Mouse (Mus musculus): ENCODE measurements around the gene Fgf3. TPM values are rescaled to one million over a fixed set of nuclear protein-coding genes. Genes with fewer than 3 reads are reported as not detected.

Fgf3 gene
- total and polyA plus RNA-seq, 2 experiments, result not detected

DNA sequence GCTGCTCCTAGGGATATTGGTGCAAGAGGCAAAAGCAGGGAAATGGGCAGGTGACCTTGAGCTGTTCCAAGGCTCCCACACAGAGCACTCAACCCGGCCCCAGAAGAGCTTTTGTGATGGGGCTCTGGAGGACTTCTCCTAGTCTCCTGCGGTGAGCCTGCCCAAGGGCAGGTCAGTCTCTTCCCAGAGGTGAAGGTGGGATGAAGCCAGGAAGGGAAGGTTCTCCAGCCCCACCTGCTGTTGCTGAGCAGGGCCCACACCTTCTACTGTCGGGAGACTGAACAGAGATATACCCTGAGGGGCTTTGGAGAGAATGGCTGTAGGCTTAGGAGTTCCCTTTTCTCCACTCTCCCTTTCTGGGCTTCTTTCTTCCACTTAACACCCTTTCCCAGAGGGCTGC lies 13.4 kb downstream of the Fgf3 start:
- no peak for DNase-seq (ENCODE audit: extremely low read depth, low read depth, low spot score)
- H3K36me3 ChIP-seq (ENCODE audit: control insufficient read depth, insufficient read depth, low read length), result no peaks in the 10 kb centered on the region
- H3K27ac ChIP-seq (replicated peaks; ENCODE audit: insufficient read depth, low read depth, low read length), result no peak overlapping the region
- H3K79me2 ChIP-seq (ENCODE audit: control insufficient read depth, insufficient read depth, low read length), result no peaks in the 10 kb centered on the region
- TF ChIP-seq CTCF (IDR thresholded peaks at IDR 0.05; ENCODE audit: low read depth, low read length), result no peak
- TF ChIP-seq POLR2A (IDR thresholded peaks at IDR 0.05; ENCODE audit: extremely low read depth, insufficient read depth, low read length), result no peak
- 61% methylated on average over 3 of the region's 3 CpGs for WGBS
- no peaks in the 10 kb centered on the region for H3K27me3 ChIP-seq (ENCODE audit: control insufficient read depth, insufficient read depth, low read length)
- no peaks in the 10 kb centered on the region for H3K4me1 ChIP-seq (ENCODE audit: control insufficient read depth, insufficient read depth, low read length)
- no peak overlapping the region for H3K4me3 ChIP-seq (ENCODE audit: insufficient read depth, low read depth, low read length)
- H3K9ac ChIP-seq (ENCODE audit: low read depth, low read length), result no peak overlapping the region

DNA sequence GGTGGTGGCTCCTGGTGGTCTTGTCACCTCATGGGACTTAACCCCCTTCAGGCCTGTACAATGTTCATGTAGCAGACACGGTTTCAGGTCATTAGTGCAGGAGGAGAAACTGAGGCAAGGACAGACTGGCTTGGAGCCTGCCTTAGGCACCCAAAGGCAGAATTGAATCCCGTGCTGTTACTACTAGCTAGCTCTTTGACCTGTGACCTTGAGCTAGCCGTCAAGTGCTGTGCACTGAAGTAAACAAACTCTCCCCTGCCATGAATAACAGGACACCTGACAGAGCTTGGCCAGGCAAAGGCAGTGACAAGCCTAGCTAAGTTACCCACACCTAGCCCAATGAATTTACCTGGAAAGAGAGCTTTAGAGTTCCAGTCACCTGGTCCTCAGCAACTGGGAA lies 17.1 kb downstream of the Fgf3 start:
- no peaks in the 10 kb centered on the region for H3K4me1 ChIP-seq (ENCODE audit: control insufficient read depth, insufficient read depth, low read length)
- H3K79me2 ChIP-seq (ENCODE audit: control insufficient read depth, insufficient read depth, low read length), result no peaks in the 10 kb centered on the region
- WGBS, result 28% methylated on average over 3 of the region's 3 CpGs
- no peak for DNase-seq (ENCODE audit: extremely low read depth, low read depth, low spot score)
- no peak overlapping the region for H3K27ac ChIP-seq (replicated peaks; ENCODE audit: insufficient read depth, low read depth, low read length)
- no peaks in the 10 kb centered on the region; the same call in 1 of the 2 replicates for H3K27me3 ChIP-seq (ENCODE audit: control insufficient read depth, insufficient read depth, low read length)
- H3K9ac ChIP-seq (ENCODE audit: low read depth, low read length), result no peak overlapping the region
- no peaks in the 10 kb centered on the region for H3K36me3 ChIP-seq (ENCODE audit: control insufficient read depth, insufficient read depth, low read length)
- TF ChIP-seq POLR2A (IDR thresholded peaks at IDR 0.05; ENCODE audit: extremely low read depth, insufficient read depth, low read length) (no peak), CTCF (IDR thresholded peaks at IDR 0.05; ENCODE audit: low read depth, low read length) (no peak)
- H3K4me3 ChIP-seq (ENCODE audit: insufficient read depth, low read depth, low read length), result no peak overlapping the region

DNA sequence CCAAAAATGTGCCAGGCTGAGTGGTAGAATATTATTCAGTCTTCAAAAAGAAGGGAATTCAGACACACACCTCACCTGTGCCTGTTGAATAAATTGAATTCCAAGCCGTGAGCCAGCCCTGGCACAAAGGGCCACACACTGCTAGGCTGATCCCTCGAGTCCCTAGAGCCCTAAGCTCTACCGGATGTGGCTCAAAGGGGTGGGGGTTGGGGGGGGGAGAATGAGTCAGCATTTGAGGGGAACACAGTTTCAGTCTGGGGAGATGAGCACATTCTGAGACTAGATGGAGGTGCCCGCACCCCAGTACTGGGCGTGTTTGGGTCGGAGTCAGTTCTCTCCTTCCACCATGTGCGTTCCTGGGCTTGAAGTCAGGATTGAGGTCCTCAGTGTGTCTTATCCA lies 19.3 kb downstream of the Fgf3 start:
- H3K27me3 ChIP-seq (ENCODE audit: control insufficient read depth, insufficient read depth, low read length), result peaks cover 19% of the 10 kb centered on the region
- no peak overlapping the region for H3K4me3 ChIP-seq (ENCODE audit: insufficient read depth, low read depth, low read length)
- no peak for TF ChIP-seq CTCF (IDR thresholded peaks at IDR 0.05; ENCODE audit: low read depth, low read length)
- no peak for TF ChIP-seq POLR2A (IDR thresholded peaks at IDR 0.05; ENCODE audit: extremely low read depth, insufficient read depth, low read length)
- no peak for DNase-seq (ENCODE audit: extremely low read depth, low read depth, low spot score)
- no peaks in the 10 kb centered on the region for H3K4me1 ChIP-seq (ENCODE audit: control insufficient read depth, insufficient read depth, low read length)
- H3K36me3 ChIP-seq (ENCODE audit: control insufficient read depth, insufficient read depth, low read length), result no peaks in the 10 kb centered on the region
- H3K79me2 ChIP-seq (ENCODE audit: control insufficient read depth, insufficient read depth, low read length), result no peaks in the 10 kb centered on the region
- H3K27ac ChIP-seq (replicated peaks; ENCODE audit: insufficient read depth, low read depth, low read length), result no peak overlapping the region
- no peak overlapping the region for H3K9ac ChIP-seq (ENCODE audit: low read depth, low read length)
- WGBS, result 92% methylated on average over 7 of the region's 7 CpGs

DNA sequence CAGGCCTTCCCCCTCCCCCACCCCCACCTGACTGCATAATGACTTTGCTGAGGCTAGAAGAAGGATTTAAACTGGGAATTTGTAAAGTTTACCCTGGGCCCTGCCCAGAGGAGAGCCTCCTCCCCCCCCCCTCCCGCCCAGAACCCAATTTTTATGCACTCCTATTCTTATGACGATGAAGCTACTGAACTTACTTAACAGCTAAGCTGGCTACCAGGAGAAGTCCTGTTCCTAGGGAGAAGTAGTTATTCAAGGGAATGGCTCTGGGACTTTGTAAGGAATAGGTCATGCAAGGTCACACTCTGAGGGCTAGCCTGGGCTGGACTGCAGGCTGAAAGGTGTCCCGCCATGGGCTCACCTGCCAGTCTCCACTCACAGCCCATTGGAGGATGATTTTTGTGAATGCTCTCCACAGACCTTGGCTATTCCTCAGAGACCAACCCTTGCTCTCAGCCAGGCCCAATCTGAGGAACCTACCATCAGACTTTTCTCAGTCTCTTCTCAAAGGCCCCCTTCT lies 20.0 kb downstream of the Fgf3 start:
- Histone ChIP-seq H3K27ac (replicated peaks; ENCODE audit: insufficient read depth, low read depth, low read length) (no peak overlapping the region), H3K4me1 (ENCODE audit: control insufficient read depth, insufficient read depth, low read length) (no peaks in the 10 kb centered on the region), H3K36me3 (ENCODE audit: control insufficient read depth, insufficient read depth, low read length) (no peaks in the 10 kb centered on the region), H3K27me3 (ENCODE audit: control insufficient read depth, insufficient read depth, low read length) (peaks cover 24% of the 10 kb centered on the region), H3K79me2 (ENCODE audit: control insufficient read depth, insufficient read depth, low read length) (no peaks in the 10 kb centered on the region), H3K4me3 (ENCODE audit: insufficient read depth, low read depth, low read length) (no peak overlapping the region), H3K9ac (ENCODE audit: low read depth, low read length) (no peak overlapping the region)
- WGBS, result 88% methylated on average over 3 of the region's 3 CpGs
- TF ChIP-seq POLR2A (IDR thresholded peaks at IDR 0.05; ENCODE audit: extremely low read depth, insufficient read depth, low read length), result no peak
- TF ChIP-seq CTCF (IDR thresholded peaks at IDR 0.05; ENCODE audit: low read depth, low read length), result no peak
- no peak for DNase-seq (ENCODE audit: extremely low read depth, low read depth, low spot score)

DNA sequence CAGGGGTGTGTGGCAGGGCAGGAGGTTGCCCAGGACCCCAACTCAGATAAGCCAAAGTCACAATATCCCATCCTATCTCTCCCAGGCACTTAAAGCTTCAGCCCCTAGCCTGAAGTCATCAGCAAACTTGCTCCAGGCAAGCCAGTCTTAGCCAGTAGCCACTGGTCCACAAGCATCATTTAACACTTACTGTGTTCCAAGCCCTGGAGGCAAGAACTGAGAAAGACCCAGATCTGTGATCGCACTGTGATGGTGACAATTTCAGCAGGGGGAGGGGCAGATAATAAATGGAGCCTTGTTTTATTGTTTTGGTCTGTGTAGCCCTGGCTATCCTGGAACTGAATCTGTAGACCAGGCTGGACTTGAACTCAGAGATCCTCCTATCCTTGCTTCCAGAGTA lies 20.8 kb downstream of the Fgf3 start:
- no peaks in the 10 kb centered on the region for H3K4me1 ChIP-seq (ENCODE audit: control insufficient read depth, insufficient read depth, low read length)
- H3K79me2 ChIP-seq (ENCODE audit: control insufficient read depth, insufficient read depth, low read length), result no peaks in the 10 kb centered on the region
- peaks cover 28% of the 10 kb centered on the region for H3K27me3 ChIP-seq (ENCODE audit: control insufficient read depth, insufficient read depth, low read length)
- H3K4me3 ChIP-seq (ENCODE audit: insufficient read depth, low read depth, low read length), result no peak overlapping the region
- whole genome bisulfite sequencing, result 94% methylated on average over 1 of the region's 1 CpGs
- TF ChIP-seq POLR2A (IDR thresholded peaks at IDR 0.05; ENCODE audit: extremely low read depth, insufficient read depth, low read length), result no peak
- TF ChIP-seq CTCF (IDR thresholded peaks at IDR 0.05; ENCODE audit: low read depth, low read length), result no peak
- H3K27ac ChIP-seq (replicated peaks; ENCODE audit: insufficient read depth, low read depth, low read length), result no peak overlapping the region
- no peak overlapping the region for H3K9ac ChIP-seq (ENCODE audit: low read depth, low read length)
- H3K36me3 ChIP-seq (ENCODE audit: control insufficient read depth, insufficient read depth, low read length), result no peaks in the 10 kb centered on the region
- DNase-seq (ENCODE audit: extremely low read depth, low read depth, low spot score), result no peak

DNA sequence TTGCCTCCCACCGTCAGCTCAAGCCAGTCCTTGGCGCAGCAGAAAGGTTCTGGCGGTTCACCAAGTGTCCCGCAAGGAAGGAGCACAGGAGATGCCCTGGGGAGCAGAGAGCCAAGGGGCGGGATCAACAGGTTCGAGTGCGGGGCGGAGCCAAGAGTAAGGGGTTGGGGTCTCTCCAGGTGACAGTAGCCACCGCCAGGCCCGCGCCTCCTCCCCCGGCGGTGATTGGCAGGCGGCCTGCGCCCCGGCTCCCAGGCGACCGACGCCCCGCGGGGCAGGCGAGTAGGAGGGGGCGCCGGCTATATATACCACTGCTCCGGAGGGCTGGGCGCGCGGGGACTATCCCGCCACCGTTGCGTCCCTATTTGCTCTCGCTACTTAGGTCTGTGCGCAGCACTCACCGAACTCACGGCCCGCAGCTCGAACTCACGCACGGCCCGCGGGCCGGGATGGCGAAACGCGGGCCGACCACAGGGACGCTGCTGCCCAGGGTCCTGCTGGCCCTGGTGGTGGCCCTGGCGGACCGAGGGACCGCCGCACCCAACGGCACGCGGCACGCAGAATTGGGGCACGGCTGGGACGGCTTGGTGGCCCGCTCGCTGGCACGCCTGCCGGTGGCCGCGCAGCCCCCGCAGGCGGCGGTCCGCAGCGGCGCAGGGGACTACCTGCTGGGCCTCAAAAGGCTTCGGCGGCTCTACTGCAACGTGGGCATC lies 23.3 kb downstream of the Fgf3 start:
- H3K27me3 ChIP-seq (ENCODE audit: control insufficient read depth, insufficient read depth, low read length), result peaks cover 35% of the 10 kb centered on the region
- no peak overlapping the region for H3K4me3 ChIP-seq (ENCODE audit: insufficient read depth, low read depth, low read length)
- 3% methylated on average over 72 of the region's 72 CpGs for WGBS
- no peaks in the 10 kb centered on the region for H3K79me2 ChIP-seq (ENCODE audit: control insufficient read depth, insufficient read depth, low read length)
- H3K27ac ChIP-seq (replicated peaks; ENCODE audit: insufficient read depth, low read depth, low read length), result no peak overlapping the region
- no peaks in the 10 kb centered on the region for H3K4me1 ChIP-seq (ENCODE audit: control insufficient read depth, insufficient read depth, low read length)
- H3K36me3 ChIP-seq (ENCODE audit: control insufficient read depth, insufficient read depth, low read length), result no peaks in the 10 kb centered on the region
- no peak for DNase-seq (ENCODE audit: extremely low read depth, low read depth, low spot score)
- no peak overlapping the region for H3K9ac ChIP-seq (ENCODE audit: low read depth, low read length)
- no peak for TF ChIP-seq CTCF (IDR thresholded peaks at IDR 0.05; ENCODE audit: low read depth, low read length)
- TF ChIP-seq POLR2A (IDR thresholded peaks at IDR 0.05; ENCODE audit: extremely low read depth, insufficient read depth, low read length), result no peak
